Mouse (Mus musculus): Measurements from ENCODE around the gene Zfp429.
"Not testable (repeated sequence)": the region's sequence is repeated elsewhere in the genome, so short reads cannot be mapped to it uniquely, and the experiment has no call there.

Zfp429 gene

DNA sequence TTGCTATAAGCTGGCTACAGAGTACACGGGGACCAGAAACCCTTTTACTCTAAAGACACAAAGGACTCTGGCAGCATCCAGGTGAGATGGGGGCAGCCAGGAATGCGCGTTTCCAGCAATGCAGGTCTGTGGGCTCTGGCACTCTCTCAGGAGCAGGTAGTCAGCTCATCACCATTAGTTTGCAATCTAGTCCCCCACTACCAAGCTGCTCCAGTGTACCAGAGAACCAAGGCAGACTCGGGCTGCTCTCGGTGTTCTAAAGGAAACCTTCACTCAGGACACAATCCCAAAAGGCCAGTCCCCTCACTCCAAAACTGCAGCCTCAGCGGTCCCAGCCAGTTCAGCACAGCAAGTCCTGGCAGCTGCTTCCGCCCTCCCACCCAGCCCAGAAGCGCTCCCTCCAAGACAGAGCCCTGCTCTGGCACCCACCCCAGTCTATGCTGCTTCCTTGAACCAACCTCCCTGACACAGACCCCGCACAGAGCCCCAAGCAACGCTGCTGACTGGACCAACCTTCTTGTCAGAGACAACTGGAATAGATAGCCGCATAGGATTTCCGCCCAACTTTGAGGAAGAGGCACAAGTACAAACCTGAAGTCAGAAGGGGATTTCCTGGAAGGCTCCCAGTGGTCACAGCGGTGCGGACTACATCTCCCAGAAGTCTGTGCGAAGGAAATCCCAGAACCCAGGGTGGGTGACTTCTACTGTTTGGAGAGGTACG is at the start of gene Zfp429:
Gene Zfp429, minus strand, starts transcription at position 637 of the 721 bp plus-strand sequence.
- peak; percentile 96 for ATAC-seq (ENCODE audit: insufficient number of reproducible peaks, low FRiP score, low TSS enrichment)

DNA sequence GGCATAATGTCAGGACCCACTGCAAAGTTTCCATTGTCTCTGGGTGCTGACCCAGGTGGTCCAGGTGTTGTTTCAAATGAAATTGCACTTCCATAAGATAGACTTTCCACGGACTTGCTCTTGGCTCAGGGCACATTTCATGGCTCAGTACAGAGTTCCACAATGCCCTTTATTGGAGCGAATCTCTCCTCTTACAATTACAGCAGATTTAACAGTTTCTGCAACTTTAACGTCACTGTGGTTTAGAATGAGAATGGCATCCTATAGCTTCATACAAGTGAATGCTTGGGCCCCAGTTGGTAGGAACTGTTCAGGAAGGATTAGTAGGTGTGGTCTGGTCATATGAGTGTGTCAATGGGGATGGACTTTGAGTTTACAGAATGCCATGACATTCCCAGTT is 37.5 kb upstream of the Zfp429 start:
- not testable (repeated sequence) for ATAC-seq (ENCODE audit: insufficient number of reproducible peaks, low FRiP score, low TSS enrichment)

DNA sequence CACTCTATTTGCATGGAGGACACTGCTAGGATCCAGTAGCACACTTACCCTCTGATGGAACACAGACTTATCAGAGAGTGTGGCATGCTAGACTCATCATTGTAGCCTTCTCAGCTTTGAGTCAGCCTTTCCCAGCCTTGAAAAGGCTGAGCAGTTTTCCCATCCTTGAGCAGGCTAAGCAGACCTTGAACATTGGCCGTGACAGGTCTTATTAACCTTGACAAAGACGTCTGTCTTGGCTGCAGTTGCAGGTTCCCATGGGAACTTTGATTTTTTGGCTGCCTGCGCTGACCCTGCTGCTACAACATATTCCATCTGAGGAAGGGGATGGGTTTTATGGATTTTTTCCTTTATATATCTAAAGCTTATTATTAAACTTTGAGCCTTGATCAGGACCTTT is 28.5 kb upstream of the Zfp429 start:
- no peak for ATAC-seq (ENCODE audit: insufficient number of reproducible peaks, low FRiP score, low TSS enrichment)

DNA sequence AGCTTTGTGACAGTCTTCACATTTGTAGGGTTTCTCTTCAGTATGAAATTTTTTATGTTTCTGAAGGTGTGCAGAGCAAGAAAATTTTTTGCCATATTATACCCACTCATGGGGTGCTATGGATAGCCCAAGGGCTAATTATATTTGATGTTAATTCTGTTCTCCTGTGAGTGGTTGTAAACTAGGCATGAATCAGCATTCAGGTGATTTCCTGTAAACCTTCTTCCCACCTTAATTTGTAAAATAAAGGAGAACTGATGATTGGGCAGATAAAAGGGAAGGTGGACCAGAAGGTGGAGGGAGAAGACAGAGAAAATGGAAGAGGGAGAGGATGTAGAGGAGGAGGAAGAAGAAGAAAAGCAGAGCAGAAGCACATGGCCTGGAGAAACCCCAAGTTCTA is 26.1 kb upstream of the Zfp429 start:
- ATAC-seq (ENCODE audit: insufficient number of reproducible peaks, low FRiP score, low TSS enrichment) = not testable (repeated sequence)

DNA sequence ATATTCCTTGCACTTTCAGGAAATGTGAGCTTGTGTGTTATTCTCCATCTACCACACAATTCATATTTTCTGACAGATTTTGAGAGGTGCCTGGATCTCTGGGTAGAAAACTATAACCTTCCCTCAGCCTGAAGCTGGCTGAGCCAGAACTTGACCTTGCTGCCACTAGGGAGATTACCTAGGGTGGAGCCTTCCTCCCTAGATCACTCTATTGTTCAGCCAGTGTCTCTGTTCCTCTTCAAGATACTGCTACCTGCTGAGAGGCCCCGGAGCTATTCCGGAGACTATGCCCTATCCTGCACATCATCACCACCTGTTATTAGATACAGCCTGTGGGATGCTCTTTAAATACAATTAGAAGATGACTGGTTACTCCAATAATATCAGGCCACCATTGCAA is 22.9 kb upstream of the Zfp429 start:
- ATAC-seq (ENCODE audit: insufficient number of reproducible peaks, low FRiP score, low TSS enrichment) = not testable (repeated sequence)

DNA sequence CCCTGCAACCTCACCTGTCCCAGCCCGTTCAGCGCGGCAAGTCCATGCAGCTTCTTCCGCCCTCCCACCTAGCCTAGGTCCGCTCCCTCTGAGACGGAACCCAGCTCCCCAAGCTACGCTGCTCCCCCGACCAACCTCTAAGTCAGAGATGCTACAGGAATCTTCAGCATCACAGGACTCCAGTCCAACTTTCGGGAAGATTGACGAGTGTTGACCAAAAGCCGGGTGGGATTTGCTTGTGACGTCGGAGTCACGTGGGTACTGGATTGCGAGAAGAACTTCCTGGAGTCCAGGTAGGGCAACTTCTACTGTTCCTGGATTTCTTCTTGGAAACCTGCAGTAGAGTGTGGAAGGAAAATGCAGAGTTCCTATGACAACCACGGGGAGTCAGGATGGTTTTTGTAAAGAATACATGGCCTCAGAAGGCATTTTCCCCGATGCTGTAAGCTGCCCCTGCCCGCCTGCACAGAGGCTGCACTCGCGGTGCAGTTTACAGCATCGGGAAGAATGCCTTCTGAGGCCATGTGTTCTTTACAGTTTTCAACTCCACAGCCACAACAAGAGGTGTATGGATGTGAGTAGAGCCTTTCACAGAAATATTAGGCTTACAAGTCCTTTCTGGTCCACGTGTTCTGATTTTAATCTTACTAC is 21.7 kb upstream of the Zfp429 start, which contains the start of gene Zfp459:
Gene Zfp459, minus strand, starts transcription at position 212 of the 651 bp plus-strand sequence.
- ATAC-seq (ENCODE audit: insufficient number of reproducible peaks, low FRiP score, low TSS enrichment) = peak; percentile 66; the same call in 1 of the 2 replicates

DNA sequence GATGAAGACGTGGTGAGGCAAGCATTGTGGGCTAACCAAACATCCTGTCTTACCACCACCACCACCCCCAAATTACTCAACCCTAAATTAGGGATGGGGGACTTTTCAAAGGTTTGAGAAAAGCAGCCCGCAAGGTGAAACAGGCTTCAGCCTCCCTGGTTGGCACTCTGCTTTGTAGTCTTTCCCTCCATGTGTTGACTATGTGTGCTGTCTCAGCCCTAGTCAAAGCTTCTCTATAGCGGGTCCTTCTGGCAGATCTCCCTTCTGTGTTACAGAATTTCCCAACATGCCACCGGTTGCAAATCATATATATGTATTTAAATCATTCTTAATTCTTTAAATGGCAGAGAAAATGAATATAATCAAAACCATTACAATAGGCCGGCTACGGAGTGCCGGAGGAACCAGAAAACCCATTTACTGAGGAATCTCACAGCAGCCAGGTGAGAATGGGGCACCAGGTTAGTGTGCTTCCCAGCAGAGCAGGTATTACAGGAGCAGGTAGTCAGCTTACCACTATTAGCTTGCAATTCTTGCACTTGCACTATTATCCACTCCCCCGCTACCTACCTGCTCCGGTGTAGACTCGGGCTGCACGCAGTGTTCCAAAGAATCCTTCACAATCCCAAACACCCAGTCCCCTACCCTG is 21.1 kb upstream of the Zfp429 start:
- no peak; the same call in 1 of the 2 replicates for ATAC-seq (ENCODE audit: insufficient number of reproducible peaks, low FRiP score, low TSS enrichment)

DNA sequence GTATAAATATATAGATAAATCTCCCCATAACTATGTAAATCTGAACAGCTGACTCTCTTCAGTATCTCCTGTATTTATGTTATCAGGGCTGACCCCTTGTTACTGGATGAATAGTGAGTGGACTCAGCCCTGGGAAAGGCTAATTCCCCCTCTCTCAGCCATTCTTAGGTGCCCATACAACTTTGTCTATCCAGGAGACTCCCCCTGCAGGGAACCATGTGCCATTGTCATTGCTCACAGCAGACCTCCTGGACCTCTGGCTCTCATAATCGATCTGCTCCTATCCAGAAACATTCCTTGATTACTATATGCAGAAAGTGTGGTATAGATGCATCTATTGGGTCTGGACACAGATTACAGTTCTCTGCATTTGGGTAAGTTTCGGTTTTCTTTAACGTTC is 17.2 kb upstream of the Zfp429 start:
- ATAC-seq (ENCODE audit: insufficient number of reproducible peaks, low FRiP score, low TSS enrichment) = no peak

DNA sequence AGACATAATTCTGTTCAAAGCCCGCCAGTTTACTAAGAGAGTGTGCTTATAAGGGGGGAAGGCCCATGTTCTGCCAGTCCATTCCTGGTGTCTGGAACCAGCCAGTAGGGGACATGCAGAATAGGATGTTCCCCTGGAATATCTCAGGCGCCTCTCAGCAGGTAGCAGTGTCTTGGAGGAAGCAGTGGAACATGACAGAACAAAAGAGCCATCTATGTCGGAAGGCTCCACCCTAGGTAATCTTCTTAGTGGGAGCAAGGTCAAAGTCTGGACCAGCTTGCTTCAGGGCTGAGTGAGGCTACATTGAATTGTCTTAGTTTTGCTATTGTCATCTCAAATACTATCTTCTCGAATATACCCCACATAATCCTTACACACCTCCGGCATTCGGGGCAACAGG is 16.1 kb upstream of the Zfp429 start:
- ATAC-seq (ENCODE audit: insufficient number of reproducible peaks, low FRiP score, low TSS enrichment) = no peak

DNA sequence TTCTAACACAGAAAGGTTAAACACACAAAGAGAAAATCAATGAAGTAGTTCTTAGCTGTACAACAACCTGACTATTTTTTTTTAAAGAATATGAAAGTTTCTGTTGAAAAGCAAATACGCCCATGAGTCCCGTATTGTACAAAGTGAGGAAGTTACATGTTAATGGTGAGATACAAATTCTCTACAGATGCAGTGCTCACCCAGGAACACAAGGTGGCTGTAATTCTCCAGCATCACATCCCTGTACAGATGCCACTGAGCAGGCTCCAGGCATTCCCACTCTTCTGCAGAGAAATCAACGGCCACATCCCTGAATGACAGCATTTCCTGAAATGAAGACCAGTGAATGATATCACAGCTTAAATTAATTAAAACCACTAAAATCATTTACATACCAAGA is 14.0 kb upstream of the Zfp429 start:
- not testable (repeated sequence) for ATAC-seq (ENCODE audit: insufficient number of reproducible peaks, low FRiP score, low TSS enrichment)

DNA sequence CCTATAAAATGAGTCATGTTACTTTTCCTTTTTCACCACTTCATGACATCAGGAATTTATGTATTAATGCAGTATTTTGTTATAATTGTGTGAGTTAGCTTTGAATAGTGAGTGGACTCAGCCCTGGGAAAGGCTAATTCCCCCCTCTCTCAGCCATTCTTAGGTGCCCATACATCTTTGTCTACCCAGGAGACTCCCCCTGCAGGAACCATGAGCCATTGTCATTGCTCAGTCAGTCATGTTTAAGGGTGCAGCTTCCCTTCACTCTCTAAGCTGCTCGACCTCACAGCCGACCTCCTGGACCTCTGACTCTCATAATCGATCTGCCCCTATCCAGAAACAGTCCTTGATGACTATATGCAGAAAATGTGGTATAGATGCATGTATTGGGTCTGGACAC is 23.4 kb downstream of the Zfp429 start:
- not testable (repeated sequence) for ATAC-seq (ENCODE audit: insufficient number of reproducible peaks, low FRiP score, low TSS enrichment)

DNA sequence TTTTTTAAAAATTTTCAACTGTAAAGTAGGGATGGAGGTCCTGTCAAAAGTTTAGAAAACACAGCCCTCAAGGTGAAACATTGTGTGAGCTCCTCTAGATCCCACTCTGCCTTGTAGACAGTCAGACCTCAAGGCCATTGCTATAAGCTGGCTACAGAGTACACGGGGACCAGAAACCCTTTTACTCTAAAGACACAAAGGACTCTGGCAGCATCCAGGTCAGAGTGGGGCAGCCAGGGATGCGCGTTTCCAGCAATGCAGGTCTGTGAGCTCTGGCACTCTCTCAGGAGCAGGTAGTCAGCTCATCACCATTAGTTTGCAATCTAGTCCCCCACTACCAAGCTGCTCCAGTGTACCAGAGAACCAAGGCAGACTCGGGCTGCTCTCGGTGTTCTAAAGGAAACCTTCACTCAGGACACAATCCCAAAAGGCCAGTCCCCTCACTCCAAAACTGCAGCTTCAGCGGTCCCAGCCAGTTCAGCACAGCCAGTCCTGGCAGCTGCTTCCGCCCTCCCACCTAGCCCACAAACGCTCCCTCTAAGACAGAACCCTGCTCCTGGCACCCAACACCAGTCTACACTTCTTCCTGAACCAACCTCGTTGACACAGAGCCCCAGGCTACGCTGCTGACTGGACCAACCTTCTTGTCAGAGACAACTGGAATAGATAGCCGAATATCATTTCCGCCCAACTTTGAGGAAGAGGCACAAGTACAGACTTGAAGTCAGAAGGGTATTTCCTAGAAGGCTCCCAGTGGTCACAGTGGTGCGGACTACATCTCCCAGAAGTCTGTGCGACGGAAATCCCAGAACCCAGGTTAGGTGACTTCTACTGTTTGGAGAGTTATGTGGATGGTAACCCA is 24.3 kb downstream of the Zfp429 start, which contains the start of the genes Gm28041 and Zfp456:
Gene Gm28041, minus strand, starts transcription at position 684 of the 862 bp plus-strand sequence.
Gene Zfp456, minus strand, starts transcription at position 761 of the 862 bp plus-strand sequence.
- ATAC-seq (ENCODE audit: insufficient number of reproducible peaks, low FRiP score, low TSS enrichment) = peak; percentile 79

DNA sequence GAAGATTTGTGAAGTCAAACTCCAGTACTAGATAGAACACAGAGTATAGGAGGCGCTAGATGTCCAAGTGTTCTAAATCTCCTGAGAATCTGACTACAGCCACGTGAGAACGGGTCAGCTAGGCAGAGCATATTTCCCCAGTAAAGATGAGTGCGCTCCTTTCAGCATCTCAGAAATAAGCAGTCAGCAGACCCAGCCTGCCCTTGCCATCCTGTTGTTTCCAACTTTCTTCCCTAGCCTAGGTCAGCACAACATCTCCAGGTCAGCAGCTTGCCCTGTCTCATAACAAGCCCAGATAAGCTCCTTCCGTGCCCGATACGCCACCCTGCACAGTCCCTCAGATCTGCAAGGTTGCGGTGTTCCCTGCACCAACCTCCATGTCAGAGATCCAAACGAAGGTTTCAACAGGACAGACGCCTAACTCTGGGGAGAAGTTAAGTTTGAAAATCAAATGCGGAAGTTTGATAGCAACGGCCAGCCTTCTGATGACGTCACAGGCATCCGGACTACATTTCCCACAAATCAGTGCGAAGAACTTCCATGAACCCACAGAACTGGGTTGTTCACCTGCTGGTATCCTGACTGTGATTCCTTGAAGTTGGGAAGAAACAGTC is 39.4 kb downstream of the Zfp429 start, which contains the start of the genes Gm28044 and Zfp953:
Gene Gm28044, minus strand, starts transcription at position 406 of the 614 bp plus-strand sequence.
Gene Zfp953, minus strand, starts transcription at position 475 of the 614 bp plus-strand sequence.
- ATAC-seq (ENCODE audit: insufficient number of reproducible peaks, low FRiP score, low TSS enrichment) = peak; percentile 90

DNA sequence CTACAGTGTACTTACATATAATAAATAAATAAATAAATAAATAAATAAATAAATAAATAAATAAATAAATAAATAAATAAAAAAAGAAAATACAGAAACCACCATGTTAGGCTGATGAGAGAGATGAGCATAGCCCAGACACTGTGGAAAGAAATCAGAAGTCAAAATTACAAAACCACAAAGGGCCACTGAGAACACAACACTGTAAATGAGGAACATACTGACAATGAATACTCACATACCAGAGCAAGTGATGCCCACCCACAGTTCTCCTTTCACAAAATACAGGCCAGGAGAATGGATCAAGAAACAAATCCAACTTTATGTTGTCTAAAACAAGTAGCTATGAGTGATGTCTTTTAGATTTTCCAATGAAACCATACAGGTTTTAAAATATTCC is 47.8 kb downstream of the Zfp429 start:
- no peak for ATAC-seq (ENCODE audit: insufficient number of reproducible peaks, low FRiP score, low TSS enrichment)

DNA sequence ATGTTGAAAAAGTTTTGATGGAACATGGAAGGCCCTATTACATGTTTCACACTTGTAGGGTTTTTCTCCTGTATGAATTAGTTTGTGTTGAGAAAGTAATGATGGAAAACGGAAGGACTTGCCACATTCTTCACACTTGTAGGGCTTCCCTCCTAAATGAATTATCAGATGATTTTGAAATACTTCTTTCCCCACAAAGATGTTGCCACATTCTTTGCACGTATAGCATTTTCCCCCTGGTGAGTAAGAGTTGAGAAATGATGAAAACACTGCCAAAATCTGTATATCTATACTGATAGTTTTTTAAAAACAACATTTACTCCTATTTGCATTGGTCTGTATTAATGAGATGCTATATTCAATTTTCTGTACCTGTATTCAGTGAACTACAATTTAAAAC is 56.2 kb downstream of the Zfp429 start:
- ATAC-seq (ENCODE audit: insufficient number of reproducible peaks, low FRiP score, low TSS enrichment) = no peak

All from cerebellum, adult (tissue).